Mouse (Mus musculus) A20 (cell line): ENCODE measurements at regions not wholly inside any gene's neighbourhood (a gene's known extent, or its start where the extent isn't known, plus 50 kb on each side); places are given as distances from the start of the nearest gene placed in this dataset.

Experiments used
- DNase-seq: peaks from one replicate; pipeline ENCODE4 v3.0.0-alpha.2; 2011; ENCODE audit warnings: low read depth, low spot score

- DNase-seq, result no peak
Measured at GRCm38 (mm10) chrX:10984894-10985293, 270.1 kb downstream of the Mid1ip1 start.

GRCm38 (mm10) chrX:10991871-10992210 is 277.0 kb downstream of the Mid1ip1 start:
- DNase-seq, result no peak

- no peak for DNase-seq
Measured at GRCm38 (mm10) chrX:10992211-10993004, 277.6 kb downstream of the Mid1ip1 start.

GRCm38 (mm10) chrX:10993005-10993377 is 278.2 kb downstream of the Mid1ip1 start:
- DNase-seq, result no peak

- DNase-seq, result no peak
Measured at GRCm38 (mm10) chrX:10994910-10995309, 280.1 kb downstream of the Mid1ip1 start.

- DNase-seq, result no peak
Measured at GRCm38 (mm10) chrX:11001180-11001579, 286.4 kb downstream of the Mid1ip1 start.

GRCm38 (mm10) chrX:11039278-11039677 is 259.8 kb upstream of the H2al1a start:
- DNase-seq, result no peak

GRCm38 (mm10) chrX:11046769-11047168 is 252.3 kb upstream of the H2al1a start:
- no peak for DNase-seq

GRCm38 (mm10) chrX:11082171-11082570 is 216.9 kb upstream of the H2al1a start:
- DNase-seq, result no peak

GRCm38 (mm10) chrX:11082845-11083244 is 216.2 kb upstream of the H2al1a start:
- DNase-seq, result no peak

GRCm38 (mm10) chrX:11086257-11087072 is 212.6 kb upstream of the H2al1a start:
- DNase-seq, result no peak

GRCm38 (mm10) chrX:11087913-11088312 is 211.1 kb upstream of the H2al1a start:
- DNase-seq, result no peak

GRCm38 (mm10) chrX:11088506-11088905 is 210.6 kb upstream of the H2al1a start:
- DNase-seq, result no peak

- peak; percentile 15 for DNase-seq
Measured at GRCm38 (mm10) chrX:11090432-11090831, 208.6 kb upstream of the H2al1a start.

GRCm38 (mm10) chrX:11097581-11098254 is 201.3 kb upstream of the H2al1a start:
- no peak for DNase-seq

GRCm38 (mm10) chrX:11098366-11098765 is 200.7 kb upstream of the H2al1a start:
- DNase-seq, result no peak

- no peak for DNase-seq
Measured at GRCm38 (mm10) chrX:11099146-11100087, 199.6 kb upstream of the H2al1a start.

- no peak for DNase-seq
Measured at GRCm38 (mm10) chrX:11100935-11101334, 198.1 kb upstream of the H2al1a start.

GRCm38 (mm10) chrX:11131253-11131652 is 167.8 kb upstream of the H2al1a start:
- DNase-seq, result no peak

GRCm38 (mm10) chrX:11139971-11140421 is 159.1 kb upstream of the H2al1a start:
- DNase-seq, result no peak

- peak; percentile 4 for DNase-seq
Measured at GRCm38 (mm10) chrX:11141294-11141693, 157.8 kb upstream of the H2al1a start.
